Mouse (Mus musculus): ENCODE results near the gene E030018B13Rik.
A peak's percentile ranks its signal among the peaks of the same experiment; 100 is the strongest.

Gene E030018B13Rik

DNA sequence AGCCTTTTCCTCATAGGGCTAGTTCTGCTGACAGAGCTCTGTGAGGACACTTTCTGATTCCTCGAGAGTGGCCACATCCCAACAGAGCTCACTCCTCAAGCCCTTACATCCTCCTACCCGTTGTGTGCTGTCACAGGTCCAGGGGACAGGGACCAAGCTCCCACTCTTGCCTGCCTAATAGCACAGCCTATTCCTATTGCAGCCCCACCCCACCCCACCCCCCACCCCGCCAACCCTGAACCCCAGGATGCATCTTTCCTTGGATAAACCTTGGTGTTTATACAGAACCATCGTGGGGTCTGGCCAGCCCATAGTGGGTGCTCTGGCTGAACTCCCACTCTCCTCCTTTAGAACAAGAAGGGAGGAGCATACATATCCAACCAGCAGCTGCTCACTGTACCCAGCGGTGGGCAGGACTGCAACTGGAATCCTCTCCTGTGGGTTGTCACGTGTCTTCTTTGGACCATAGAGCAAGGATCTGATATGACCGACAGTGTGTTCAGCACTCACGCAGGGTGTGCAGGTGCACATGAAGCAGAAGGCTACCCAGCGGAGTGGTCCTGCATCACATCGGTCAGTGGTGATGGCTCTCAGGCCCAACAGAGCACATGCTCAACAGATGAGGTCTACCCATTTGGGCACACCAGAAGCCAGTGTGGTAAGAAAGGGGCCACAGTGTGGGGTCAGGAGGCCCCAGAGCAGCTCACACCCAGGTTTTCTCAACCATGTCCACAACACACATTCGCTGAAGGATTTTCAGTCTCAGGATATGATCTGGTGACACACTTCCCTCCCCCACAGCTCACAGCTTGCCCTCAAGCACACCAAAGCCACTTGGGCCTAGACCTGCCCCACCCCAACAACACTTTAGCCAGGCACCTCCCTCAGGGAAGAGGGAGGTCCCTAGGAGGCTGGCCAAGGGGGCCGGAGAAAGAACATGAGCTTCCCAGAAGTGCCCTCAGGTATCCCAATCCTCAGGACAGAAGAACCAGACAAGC is 2.4 kb downstream of the E030018B13Rik start:
- DNase-seq (ENCODE audit: low spot score), result no peak

DNA sequence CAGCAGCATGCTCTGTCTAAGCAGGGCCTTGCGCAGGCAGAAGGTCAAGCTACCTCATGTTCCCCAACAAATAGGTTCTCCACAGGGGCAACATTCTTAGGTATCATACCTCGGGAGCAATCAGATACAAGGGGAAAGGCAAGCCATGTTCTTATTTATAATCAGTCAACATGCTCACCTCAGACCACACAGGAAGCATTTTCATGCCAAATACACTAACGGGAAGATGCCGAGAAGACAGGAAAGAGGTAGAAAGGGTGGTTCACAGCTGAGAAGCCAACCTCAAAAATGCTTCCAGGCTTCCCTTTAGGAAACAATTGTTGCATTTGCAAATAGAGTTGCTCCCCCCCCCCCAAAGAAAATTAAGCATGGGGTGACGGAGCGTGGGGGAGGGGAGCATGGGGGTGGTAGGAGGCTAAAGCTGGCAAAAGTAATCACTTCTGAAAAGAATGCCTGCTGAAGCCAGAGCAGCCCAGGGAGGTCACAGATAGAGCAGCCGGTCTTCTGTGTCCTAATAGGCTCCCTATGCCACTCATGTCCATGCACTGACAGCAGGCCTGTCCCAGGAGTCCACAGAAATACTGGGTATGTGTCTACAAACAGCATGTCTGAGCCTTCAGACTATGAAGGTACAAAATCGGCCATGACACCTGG is 5.4 kb downstream of the E030018B13Rik start:
- peak; percentile 66 for DNase-seq (ENCODE audit: low spot score)

DNA sequence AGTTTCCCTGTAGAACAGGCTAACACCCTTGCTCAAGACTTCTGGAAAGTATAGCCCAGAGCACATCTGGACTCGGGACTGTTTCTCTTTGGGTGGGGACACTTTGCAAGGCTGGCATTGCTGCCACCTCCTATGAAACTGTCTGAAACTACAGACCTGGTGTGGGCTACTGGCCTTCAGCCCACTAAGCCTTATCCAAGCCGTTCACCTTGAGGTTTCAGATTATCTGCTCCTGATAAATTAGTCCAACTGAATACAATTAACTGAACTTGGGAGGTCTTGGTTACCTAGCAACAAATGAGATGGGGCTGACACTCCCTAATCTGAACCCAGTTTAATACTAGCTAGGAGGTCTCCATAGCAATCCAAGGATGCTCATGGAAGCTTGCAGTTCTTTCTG is 5.9 kb downstream of the E030018B13Rik start:
- no peak for DNase-seq (ENCODE audit: low spot score)

DNA sequence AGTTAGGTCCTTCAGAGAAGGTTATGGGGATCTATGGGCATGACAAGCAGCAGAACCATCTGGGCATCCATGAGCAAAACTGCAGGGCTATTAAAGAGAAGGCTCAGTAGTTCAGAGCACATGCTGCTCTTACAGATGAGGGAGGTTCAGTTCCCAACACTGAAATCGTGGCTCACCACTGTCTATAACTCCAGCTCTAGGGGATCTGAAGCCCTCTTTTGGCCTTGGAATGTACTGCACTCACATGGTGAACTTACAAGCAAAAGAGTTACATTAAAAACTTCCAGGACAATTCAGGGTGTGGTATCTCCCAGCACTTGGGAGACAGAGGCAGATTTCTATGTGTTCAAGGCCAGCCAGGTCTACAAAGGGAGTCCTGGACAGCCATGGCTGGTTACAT is 6.3 kb downstream of the E030018B13Rik start:
- DNase-seq (ENCODE audit: low spot score), result no peak

DNA sequence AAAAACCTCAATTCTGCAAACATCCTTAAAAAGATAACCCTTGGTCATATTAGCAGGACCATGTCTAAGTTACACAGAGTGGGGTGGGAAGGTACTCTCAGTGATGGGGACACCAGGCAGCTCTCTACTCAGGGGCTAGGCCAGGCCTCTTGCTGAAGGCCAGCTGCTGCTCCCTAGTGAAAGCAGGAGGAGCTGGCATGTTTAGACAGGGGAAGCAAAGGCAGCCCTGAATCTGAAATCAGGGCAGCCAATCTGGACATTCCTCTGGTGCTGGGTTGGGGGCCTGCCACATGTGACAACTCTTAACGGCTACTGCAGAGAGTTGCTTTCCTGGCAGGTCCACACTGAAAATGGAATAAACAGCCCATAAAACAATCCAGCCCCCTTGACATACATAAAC is 7.5 kb downstream of the E030018B13Rik start:
- DNase-seq (ENCODE audit: low spot score), result no peak

DNA sequence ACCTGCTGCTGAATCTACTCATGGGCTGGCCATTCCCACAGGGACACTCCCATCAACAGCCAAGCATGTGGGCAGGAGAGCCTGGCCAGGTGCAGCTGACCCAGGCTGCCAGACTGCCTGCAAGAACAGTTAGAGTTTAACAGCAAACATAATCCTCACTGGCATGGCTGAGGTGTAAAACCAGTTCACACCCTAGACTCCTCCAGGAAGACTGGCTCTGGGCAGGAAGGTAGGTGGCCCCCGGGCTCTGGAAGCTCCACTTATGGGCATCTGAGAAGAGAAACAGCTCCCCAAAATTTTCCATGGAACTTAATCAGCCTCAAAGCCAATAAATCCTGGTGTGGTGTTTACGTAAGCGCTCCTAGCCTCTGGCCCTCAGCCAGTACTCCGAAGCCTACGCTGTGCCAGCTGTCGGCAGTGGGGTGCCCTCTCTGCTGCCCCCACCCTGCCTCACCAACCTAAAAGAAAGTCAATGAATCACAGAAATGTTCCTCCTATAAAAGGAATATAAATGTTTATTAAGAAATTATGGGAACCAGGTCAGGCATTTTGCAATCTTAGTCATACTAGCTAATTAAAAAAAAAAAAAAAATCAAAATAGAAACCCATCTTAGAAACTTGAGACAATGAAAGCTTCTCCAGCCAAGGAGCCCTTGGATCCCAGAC is 8.2 kb downstream of the E030018B13Rik start:
- no peak for DNase-seq (ENCODE audit: low spot score)

DNA sequence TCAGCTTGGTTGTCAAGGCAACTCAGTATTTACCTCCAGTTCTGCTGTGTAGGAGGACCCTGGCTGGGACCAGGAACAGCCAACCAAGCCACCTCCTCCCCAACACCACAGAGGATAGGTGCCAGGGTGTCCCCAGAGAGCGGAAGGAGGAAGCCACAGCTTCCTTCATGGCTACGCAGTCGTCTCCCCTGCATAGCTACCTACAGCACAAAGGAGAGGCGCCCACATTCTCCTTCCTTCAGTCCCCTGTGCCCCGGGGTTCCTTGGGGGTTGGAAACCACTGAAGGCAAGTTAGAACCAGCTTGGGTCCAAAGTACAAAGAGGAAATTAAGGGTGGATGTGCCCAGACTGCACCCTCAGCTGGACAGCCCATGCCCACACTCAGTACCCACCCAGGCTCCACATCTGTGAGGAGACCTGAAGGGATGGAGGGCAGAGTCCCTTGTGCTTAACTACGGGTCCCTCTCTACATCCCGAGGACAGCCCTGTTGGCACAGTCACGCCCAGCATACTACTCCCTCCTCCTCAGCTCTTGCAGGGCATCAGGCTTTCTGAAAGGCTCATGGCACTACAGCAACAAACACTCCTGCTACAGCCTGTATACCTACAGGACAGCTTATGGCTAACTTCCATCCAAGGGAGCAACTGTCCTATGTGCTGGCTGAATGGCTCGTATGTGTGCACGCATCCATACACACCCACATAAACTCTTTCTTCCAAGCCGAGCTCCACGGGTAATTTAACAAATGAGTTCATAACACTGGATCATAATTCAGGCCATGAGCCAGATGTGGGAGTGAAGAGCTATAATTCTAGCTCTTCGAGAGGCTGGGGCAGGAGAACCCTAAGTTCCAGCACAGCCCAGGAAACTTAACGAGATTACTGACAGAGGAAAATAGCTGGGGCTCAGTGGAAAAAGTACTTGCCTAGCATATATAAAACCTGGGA is 9.0 kb downstream of the E030018B13Rik start:
- DNase-seq (ENCODE audit: low spot score), result peak; percentile 86

DNA sequence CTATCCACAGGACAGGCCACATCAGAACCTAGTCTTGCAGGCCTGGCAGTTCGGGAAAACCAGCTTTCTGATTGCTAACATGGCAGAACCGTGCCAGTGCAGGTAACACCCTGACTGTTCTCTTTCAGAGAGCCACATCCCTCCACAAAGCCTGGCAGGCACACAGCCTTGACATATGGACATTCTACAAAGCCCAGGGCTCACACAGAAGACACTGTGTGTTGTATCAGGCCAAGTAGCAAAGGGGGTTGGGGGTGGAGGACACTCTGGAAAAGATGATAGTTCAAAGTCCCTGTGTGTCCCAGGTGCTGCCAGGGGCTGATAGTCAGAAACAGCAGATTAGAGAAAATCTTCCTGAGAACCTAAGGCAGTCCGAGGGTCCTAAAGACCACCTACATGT is 9.8 kb downstream of the E030018B13Rik start:
- no peak for DNase-seq (ENCODE audit: low spot score)

DNA sequence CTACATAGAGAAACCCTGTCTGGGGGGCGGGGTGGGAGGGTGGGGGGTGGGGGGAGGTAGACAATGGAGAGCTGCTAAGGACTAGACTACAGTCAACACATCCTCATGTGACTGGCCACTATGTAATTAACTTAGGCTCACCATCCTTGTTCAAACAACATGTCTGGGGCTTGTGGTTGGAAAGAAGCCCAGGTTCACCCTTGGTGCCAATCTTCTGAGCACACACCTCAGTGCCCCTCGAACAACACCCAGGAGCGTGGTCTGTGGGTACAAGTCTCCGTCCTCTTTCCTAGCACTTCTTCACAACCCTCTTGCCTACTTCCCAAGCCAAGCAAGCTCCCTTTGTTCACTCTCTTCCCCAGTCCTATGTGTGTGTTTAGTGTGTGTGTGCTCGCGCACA is 10.5 kb downstream of the E030018B13Rik start:
- no peak for DNase-seq (ENCODE audit: low spot score)

DNA sequence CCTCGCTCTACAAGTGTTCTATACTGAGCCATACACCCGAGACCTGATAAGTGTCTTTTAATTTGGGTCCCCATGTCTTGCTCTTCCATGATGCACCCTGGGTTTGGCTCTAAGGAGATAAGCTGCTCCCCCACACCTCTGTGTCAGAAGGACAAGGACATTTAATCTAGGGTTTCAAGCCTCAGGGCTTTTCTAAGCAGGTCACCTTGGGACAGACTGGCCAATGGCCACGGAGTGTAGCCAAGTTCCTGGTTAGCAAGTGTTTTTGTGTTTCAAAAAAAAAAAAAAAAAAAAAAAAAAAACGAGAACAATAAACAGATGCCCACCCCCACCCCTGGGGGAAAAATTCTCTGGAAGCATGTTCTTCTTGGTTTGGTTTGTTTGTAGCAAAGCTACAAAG is 12.4 kb downstream of the E030018B13Rik start:
- no peak for DNase-seq (ENCODE audit: low spot score)

DNA sequence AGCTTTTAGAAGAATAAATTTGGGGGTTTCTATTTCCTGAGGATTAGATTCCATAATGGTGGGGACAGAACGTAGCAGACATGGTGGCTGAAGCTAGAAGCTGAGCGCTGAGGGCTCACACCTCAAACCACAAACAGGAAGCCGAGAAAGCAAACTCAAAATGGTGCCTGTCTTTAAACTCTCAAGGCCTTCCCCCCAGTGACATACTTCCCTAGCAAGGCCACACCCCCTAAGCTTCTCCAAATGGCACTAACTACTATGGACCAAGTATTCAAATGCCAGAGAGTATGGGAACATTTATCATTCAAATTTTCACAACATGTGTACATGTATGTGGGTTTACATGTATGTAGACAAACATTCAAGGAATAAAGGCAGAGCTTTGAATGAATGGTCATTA is 13.5 kb downstream of the E030018B13Rik start:
- peak; percentile 81 for DNase-seq (ENCODE audit: low spot score)

DNA sequence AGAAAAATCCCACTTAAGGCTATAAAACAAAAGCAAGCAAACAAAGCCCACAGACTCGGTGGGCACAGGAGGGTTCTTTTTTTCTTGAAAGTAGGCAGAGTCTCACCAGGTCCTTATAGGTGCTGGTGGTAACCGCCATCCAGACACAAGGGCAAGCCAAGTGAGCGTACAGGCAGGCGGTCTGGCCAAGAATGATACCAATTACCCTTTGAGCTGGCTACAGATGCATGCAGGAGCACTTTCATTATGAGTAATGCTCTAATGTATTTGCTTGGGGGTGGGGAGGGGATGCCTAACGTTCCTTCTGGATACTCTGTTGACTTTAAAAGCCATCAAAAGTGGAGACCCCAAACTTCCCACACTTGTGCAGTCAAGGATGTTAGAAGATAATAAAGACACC is 14.1 kb downstream of the E030018B13Rik start:
- DNase-seq (ENCODE audit: low spot score), result no peak

DNA sequence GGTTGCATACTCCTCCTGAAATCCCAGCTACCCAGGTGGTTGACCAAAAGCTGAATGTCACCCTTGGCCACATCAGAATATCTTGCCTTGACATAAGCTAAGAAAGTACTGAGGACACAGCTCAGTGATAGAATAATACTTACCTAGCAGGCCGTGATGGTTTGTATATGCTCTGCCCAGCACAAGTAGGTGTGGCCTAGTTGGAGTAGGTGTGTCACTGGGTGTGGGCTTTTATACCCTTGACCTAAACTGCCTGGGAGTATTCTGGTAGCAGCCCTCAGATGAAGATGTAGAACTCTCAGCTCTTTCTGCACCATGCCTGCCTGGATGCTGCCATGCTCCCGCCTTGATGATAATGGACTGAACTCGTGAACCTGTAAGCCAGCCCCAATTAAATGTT is 15.8 kb downstream of the E030018B13Rik start:
- no peak for DNase-seq (ENCODE audit: low spot score)

DNA sequence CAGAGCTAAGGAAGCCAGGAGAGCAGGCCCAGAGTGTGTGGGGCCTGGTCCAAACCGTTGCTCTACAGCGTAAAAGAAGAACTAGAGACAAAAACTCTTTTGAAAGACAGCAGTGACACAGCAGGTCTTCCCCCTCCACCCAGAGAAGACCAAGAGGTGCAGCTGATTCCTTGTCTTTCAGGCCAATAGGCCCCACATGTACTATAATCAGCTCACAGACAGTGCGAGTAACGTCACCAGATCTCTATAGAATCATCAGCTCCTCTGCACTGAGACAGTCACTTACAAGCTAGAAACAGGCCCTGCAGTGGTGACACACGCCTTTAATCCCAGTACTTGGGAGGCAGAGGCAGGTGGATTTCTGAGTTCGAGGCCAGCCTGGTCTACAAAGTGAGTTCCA is 17.2 kb downstream of the E030018B13Rik start:
- no peak for DNase-seq (ENCODE audit: low spot score)

DNA sequence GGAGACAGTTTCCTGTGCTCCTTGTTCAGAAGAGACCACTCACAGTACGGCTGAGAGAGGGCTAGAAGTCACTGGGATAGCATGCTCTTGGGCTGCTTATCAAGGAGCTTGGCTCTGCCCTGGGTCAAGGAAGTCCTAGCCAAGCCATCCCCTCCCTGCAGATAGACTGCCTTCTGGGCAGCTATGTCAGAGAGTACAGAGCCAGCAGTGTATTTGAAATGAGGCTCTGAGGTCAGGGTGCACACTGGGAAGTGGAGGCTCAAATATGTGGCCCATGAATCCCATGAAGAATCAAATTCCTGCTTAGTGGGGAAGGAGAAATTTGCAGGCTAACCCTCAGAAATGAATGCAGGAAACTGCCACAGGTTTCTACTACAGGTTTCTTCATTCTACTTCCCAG is 17.9 kb downstream of the E030018B13Rik start:
- DNase-seq (ENCODE audit: low spot score), result no peak

DNA sequence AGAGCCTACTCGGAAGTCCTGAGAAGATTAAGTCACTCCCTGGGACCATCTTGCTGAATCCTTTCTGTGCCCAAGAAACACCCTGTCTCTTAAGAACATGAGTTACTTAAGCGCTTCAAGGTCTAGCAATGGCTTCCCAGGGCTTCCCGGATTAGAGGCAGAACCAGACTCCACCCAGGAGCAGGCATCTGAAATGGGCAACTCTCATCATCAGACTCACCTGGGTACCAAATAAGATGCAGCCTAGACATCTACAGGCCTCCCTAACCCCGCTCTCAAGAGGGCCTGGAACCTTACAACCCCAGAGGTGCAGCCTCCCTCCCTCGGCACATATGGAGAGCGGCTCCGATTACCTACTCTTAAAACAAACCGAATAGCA is 19.1 kb downstream of the E030018B13Rik start:
- no peak for DNase-seq (ENCODE audit: low spot score)

DNA sequence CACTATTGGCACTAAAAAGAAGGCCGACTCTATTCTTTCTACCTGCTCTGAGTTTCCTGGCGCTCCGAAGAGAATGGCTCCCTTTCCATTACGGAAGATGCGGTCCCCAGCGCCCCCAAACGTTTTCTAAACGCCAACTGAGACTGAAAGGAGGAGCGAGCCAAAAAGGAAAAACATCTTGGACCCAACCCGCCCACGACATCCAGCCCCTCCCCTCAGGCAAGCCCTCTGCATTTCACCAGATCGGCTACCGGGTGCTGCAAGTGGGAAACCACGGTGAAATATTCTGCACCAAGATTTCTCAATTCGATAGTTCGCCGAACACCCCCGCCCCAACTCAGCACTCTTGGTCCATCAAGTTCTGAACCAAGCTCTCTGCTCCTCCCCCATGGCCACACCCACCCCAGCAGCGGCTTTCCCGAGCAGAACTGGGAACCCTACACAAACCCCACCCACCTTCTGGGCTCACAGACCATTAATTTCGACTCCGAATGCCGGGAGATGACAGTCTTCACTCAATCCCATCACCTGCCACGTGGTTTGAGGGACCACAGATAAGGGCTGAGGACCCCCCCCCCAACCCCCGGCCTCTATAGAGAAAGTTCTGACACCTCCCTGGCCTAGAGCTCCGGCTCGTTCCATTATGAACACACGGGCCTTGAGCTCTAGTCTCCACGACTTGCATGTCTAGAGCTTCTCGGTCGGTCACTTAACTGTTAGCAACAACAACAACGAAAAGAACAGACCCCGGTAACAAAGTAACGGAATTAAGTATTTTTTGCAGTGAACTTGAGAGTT is 19.7 kb downstream of the E030018B13Rik start:
- DNase-seq (ENCODE audit: low spot score), result peak; percentile 71

DNA sequence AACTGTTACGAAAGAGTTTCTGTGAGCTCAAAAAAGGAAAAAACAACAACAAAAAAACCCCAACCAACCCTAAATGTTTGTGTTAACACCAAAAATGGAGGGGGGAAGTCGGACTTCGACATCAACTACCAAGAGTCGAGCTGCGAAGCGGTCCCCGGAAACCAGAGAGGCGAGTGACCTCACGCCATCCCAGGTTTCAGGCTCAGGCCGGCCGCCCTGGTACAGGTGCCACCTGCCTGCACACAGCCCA is 20.3 kb downstream of the E030018B13Rik start:
- no peak for DNase-seq (ENCODE audit: low spot score)

DNA sequence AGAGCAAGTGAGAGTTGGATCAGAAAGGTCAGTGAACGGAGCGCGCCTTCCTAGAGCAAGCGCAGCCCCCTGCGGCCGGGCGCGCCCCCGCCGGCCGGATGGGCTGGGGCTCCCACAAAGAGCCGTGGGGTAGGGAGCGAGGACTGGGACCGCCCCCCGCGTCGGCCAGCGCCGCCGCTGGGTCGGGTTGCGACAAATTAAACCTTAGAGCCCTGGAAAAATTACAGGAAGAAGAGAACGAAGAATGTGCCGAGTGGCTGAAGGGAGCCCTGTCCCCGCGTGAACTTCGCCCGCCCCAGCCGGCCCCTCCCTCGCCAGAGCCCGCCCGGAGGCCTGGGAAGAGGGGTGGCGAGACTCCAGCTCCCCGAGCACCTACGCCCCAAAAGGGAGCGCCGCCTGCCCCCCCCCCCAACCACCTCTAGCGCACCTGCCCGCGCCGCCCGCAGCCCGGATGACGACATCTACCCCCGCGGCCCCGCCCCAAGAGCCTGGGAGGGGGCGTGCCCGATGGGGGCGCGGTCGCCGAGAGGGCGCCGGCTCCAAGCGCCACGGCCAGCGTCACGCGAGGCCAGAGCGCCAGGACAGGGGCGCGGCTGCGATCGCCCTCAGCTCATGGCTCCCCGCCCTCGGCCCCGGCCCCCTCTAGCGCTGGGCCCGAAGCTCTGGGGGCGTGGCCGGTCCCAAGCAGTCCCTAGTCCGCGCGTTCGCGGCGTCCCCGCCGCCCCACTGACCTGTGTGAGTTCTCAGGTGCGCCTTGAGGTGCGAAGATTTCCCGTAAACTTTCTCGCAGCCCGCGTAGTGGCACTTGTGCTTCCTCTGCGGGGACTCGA is 20.8 kb downstream of the E030018B13Rik start:
- DNase-seq (ENCODE audit: low spot score), result peak; percentile 92
